9 mouse cellular contexts compared by ENCODE assay signal in genomic region chr10:81429092-81429491, GRCm38 (mm10). TPM values are rescaled to one million over a fixed set of nuclear protein-coding genes. Genes with fewer than 3 reads are reported as not detected.
DNase-seq lines count a peak whose midpoint lies in the region; ATAC-seq and TF ChIP-seq lines count a peak whose summit lies in the region.
"Had no signal": no experiment of that assay in that cellular context is flagged by ENCODE, and none has a peak within 500 bp of the region (broad histone marks: within the 10 kb centered on the region; RNA-seq: fewer than 3 reads in every experiment).

No protein-coding gene starts in this region.

- H3K4me2 ChIP-seq in hindbrain, embryonic 14.5 days (replicated peaks), result peak overlapping the region; percentile 88
- H3K4me2 ChIP-seq in liver, embryonic 16.5 days (ENCODE audit: low read depth, low read length), result peak overlapping the region; percentile 93; the same call in 1 of the 2 replicates

- no peak overlapping the region for H3K4me3 ChIP-seq in kidney, adult 2 months (ENCODE audit: insufficient read depth, low read depth, low read length)
- peak overlapping the region; percentile 14 to 32; a peak in 2 of 4 replicates for H3K4me3 ChIP-seq in MEL (ENCODE audit: control insufficient read depth in 1 of 2, insufficient read depth in 1 of 2, low read depth in 2 of 2, low read length in 2 of 2)
- peak overlapping the region; percentile 80 for H3K4me3 ChIP-seq in hindbrain, embryonic 14.5 days (replicated peaks; ENCODE audit: low read length)
- H3K4me3 ChIP-seq in liver, embryonic 16.5 days (ENCODE audit: low read depth, low read length), result no peak overlapping the region

- 54% methylated on average over 2 of the region's 2 CpGs for WGBS in kidney, adult 2 months
- WGBS in hindbrain, embryonic 14.5 days, result 16% methylated on average over 2 of the region's 2 CpGs
- 17% methylated on average over 2 of the region's 2 CpGs for WGBS in liver, embryonic 16.5 days (ENCODE audit: insufficient replicate concordance)

- TF ChIP-seq RAD21 in MEL (IDR thresholded peaks at IDR 0.05; ENCODE audit: low read depth, low read length), result no peak

- no peak for TF ChIP-seq POLR2A in kidney, adult 2 months (IDR thresholded peaks at IDR 0.05; ENCODE audit: low read depth, low read length)
- no peak for TF ChIP-seq POLR2A in MEL (IDR thresholded peaks at IDR 0.05; ENCODE audit: control insufficient read depth in 1 of 2, insufficient read depth in 1 of 2, low read depth in 1 of 2, low read length in 2 of 2, poor library complexity in 1 of 2)

- TF ChIP-seq EP300 in MEL (IDR thresholded peaks at IDR 0.05; ENCODE audit: low read depth in 1 of 2, low read length in 2 of 2), result no peak

- peaks cover 7% of the 10 kb centered on the region for H3K79me2 ChIP-seq in MEL (ENCODE audit: control insufficient read depth, insufficient read depth, low read length, poor library complexity)

- no peak for TF ChIP-seq CTCF in kidney, adult 2 months (conservative IDR thresholded peaks at IDR 0.05; ENCODE audit: insufficient read depth, insufficient read length, low read depth, low read length)
- no peak for TF ChIP-seq CTCF in MEL (IDR thresholded peaks at IDR 0.05 in 2 of 3, conservative IDR thresholded peaks at IDR 0.05 in 1 of 3; ENCODE audit: control insufficient read depth in 1 of 3, insufficient read depth in 1 of 3, low read depth in 2 of 3, low read length in 3 of 3, poor library complexity in 1 of 3, severe bottlenecking in 1 of 3)

- ATAC-seq in hindbrain, embryonic 14.5 days (ENCODE audit: low FRiP score), result no peak
- ATAC-seq in liver, embryonic 16.5 days (ENCODE audit: low read depth), result no peak

- DNase-seq in kidney, adult 2 months, result no peak
- DNase-seq in kidney, adult 11 months, result no peak
- DNase-seq in MEL (ENCODE audit: low read depth, low spot score), result no peak
- peak; percentile 10 to 19 for DNase-seq in cerebellum, postnatal 36 days
- no peak for DNase-seq in hindbrain, embryonic 14.5 days (ENCODE audit: low spot score)
- DNase-seq in testis, postnatal 10 days (ENCODE audit: low spot score), result peak; percentile 41
- no peak for DNase-seq in frontal cortex, postnatal 10 days (ENCODE audit: low spot score in 2 of 2)

- no peaks in the 10 kb centered on the region for H3K9me3 ChIP-seq in MEL (replicated peaks; ENCODE audit: insufficient read depth, low read length)
- no peaks in the 10 kb centered on the region for H3K9me3 ChIP-seq in hindbrain, embryonic 14.5 days (ENCODE audit: control insufficient read depth, low read length)
- H3K9me3 ChIP-seq in liver, embryonic 16.5 days (replicated peaks; ENCODE audit: control insufficient read depth, low read length), result no peaks in the 10 kb centered on the region
- H3K9me3 ChIP-seq: midbrain, embryonic 12.5 days had no signal

- H3K4me1 ChIP-seq in kidney, adult 2 months (ENCODE audit: control insufficient read depth, insufficient read depth, low read length), result peaks cover 41% of the 10 kb centered on the region
- peaks cover 0 to 17% of the 10 kb centered on the region in 2 experiments; a peak in 2 of 4 replicates for H3K4me1 ChIP-seq in MEL (ENCODE audit: control insufficient read depth in 1 of 2, insufficient read depth in 2 of 2, low read length in 2 of 2)
- peaks cover 41% of the 10 kb centered on the region for H3K4me1 ChIP-seq in hindbrain, embryonic 14.5 days (replicated peaks; ENCODE audit: control insufficient read depth, insufficient read depth, low read length)
- peaks cover 33% of the 10 kb centered on the region for H3K4me1 ChIP-seq in liver, embryonic 16.5 days (ENCODE audit: control insufficient read depth, low read depth, low read length)

- no peaks in the 10 kb centered on the region for H3K36me3 ChIP-seq in kidney, adult 2 months (ENCODE audit: control insufficient read depth, insufficient read depth, low read length)
- peaks cover 0 to 3% of the 10 kb centered on the region in 2 experiments; a peak in 1 of 4 replicates for H3K36me3 ChIP-seq in MEL (ENCODE audit: control insufficient read depth in 1 of 2, insufficient read depth in 2 of 2, low read length in 2 of 2)
- no peaks in the 10 kb centered on the region for H3K36me3 ChIP-seq in hindbrain, embryonic 14.5 days (replicated peaks; ENCODE audit: control insufficient read depth, insufficient read depth)
- H3K36me3 ChIP-seq in liver, embryonic 16.5 days (ENCODE audit: control insufficient read depth, insufficient read depth), result no peaks in the 10 kb centered on the region
- H3K36me3 ChIP-seq: midbrain, embryonic 12.5 days had no signal

- H3K27me3 ChIP-seq in kidney, adult 2 months (replicated peaks; ENCODE audit: control insufficient read depth, insufficient read depth, low read length), result no peaks in the 10 kb centered on the region
- H3K27me3 ChIP-seq in MEL (ENCODE audit: control insufficient read depth in 1 of 2, insufficient read depth in 2 of 2, low read length in 2 of 2), result no peaks in the 10 kb centered on the region
- peaks cover 40% of the 10 kb centered on the region for H3K27me3 ChIP-seq in hindbrain, embryonic 14.5 days (ENCODE audit: control insufficient read depth, insufficient read depth, low read length)
- H3K27me3 ChIP-seq in liver, embryonic 16.5 days (ENCODE audit: control insufficient read depth, insufficient read depth, low read depth, low read length), result peaks cover 77% of the 10 kb centered on the region

- peak overlapping the region; percentile 98 for H3K27ac ChIP-seq in kidney, adult 2 months (ENCODE audit: insufficient read depth, low read depth, low read length)
- no peak overlapping the region for H3K27ac ChIP-seq in MEL (ENCODE audit: control insufficient read depth, low read depth, low read length)
- no peak overlapping the region for H3K27ac ChIP-seq in hindbrain, embryonic 14.5 days
- no peak overlapping the region for H3K27ac ChIP-seq in liver, embryonic 16.5 days (ENCODE audit: low read length)

- H3K9ac ChIP-seq in MEL (ENCODE audit: control insufficient read depth, low read depth, low read length, poor library complexity, severe bottlenecking), result no peak overlapping the region
- no peak overlapping the region for H3K9ac ChIP-seq in hindbrain, embryonic 14.5 days
- no peak overlapping the region for H3K9ac ChIP-seq in liver, embryonic 16.5 days (ENCODE audit: low read depth, low read length)

TF ChIP-seq in MEL, 35 proteins besides CTCF, POLR2A, EP300 and RAD21 (continues in another document):
- TF ChIP-seq MYB (IDR thresholded peaks at IDR 0.05; ENCODE audit: low read depth, low read length) (no peak), ELF1 (IDR thresholded peaks at IDR 0.05; ENCODE audit: low read depth, low read length) (no peak), KAT2A (conservative IDR thresholded peaks at IDR 0.05; ENCODE audit: low read depth, low read length) (no peak), TBP (IDR thresholded peaks at IDR 0.05; ENCODE audit: low read depth, low read length) (no peak), BHLHE40 (IDR thresholded peaks at IDR 0.05; ENCODE audit: borderline replicate concordance, low read depth, low read length) (no peak), ZKSCAN1 (IDR thresholded peaks at IDR 0.05; ENCODE audit: low read depth, low read length) (no peak), NELFE (IDR thresholded peaks at IDR 0.05; ENCODE audit: low read depth, low read length) (no peak), GABPA (IDR thresholded peaks at IDR 0.05; ENCODE audit: low read depth, low read length) (no peak), RCOR1 (IDR thresholded peaks at IDR 0.05; ENCODE audit: low read depth, low read length) (no peak), MAX (IDR thresholded peaks at IDR 0.05; ENCODE audit: low read length) (no peak), USF1 (IDR thresholded peaks at IDR 0.05; ENCODE audit: low read depth, low read length) (no peak)

RNA-seq across cellular contexts. Expression of gene Nfic, which starts 26.3 kb away (rescaled TPM):
- polyA plus RNA-seq in kidney, adult 2 months (2012; rRNA removed), result 64.7 and 82.5 TPM in 2 replicates
- total RNA-seq in MEL (2012; rRNA removed), result 2.0 and 3.6 TPM in 2 replicates
- 1 to 10 TPM in 1 of 2 experiments, not detected in 1; 9.7 TPM for polyA plus RNA-seq in MEL (2012; ENCODE audit: insufficient read depth in 1 of 2, insufficient read length in 2 of 2, low read depth in 1 of 2, low replicate concordance in 2 of 2, missing spikeins in 1 of 2)
- 17.3 and 25.8 TPM in 2 replicates for polyA plus RNA-seq in hindbrain, embryonic 14.5 days (2014; fragmentation: Nextera tagmentation; extraction: Ambion mirVana)
- polyA plus RNA-seq in liver, embryonic 16.5 days (2015; fragmentation: Nextera tagmentation; extraction: Ambion mirVana), result 10.2 and 12.0 TPM in 2 replicates

RNA-seq across cellular contexts. Expression of gene Smim24, which starts 36.2 kb away (rescaled TPM):
- 693 and 694 TPM in 2 replicates for polyA plus RNA-seq in kidney, adult 2 months (2012; rRNA removed)
- 6.5 and 6.7 TPM in 2 replicates for total RNA-seq in MEL (2012; rRNA removed)
- polyA plus RNA-seq in MEL (2012; ENCODE audit: insufficient read depth in 1 of 2, insufficient read length in 2 of 2, low read depth in 1 of 2, low replicate concordance in 2 of 2, missing spikeins in 1 of 2), result 10 to 100 TPM in 1 of 2 experiments, not detected in 1; 29.5 TPM
- polyA plus RNA-seq in hindbrain, embryonic 14.5 days (2014; fragmentation: Nextera tagmentation; extraction: Ambion mirVana), result 0.84 and 1.3 TPM in 2 replicates
- 1.7 and 4.1 TPM in 2 replicates for polyA plus RNA-seq in liver, embryonic 16.5 days (2015; fragmentation: Nextera tagmentation; extraction: Ambion mirVana)

RNA-seq across cellular contexts. Expression of gene Gm48552, which starts 40.3 kb away (rescaled TPM):
- polyA plus RNA-seq in kidney, adult 2 months (2012; rRNA removed), result 1.0 and 2.8 TPM in 2 replicates
- total RNA-seq in MEL (2012; rRNA removed), result 0.49 and 0.89 TPM in 2 replicates
- 1 to 10 TPM in 1 of 2 experiments, not detected in 1; 1.2 TPM for polyA plus RNA-seq in MEL (2012; ENCODE audit: insufficient read depth in 1 of 2, insufficient read length in 2 of 2, low read depth in 1 of 2, low replicate concordance in 2 of 2, missing spikeins in 1 of 2)
- polyA plus RNA-seq in hindbrain, embryonic 14.5 days (2014; fragmentation: Nextera tagmentation; extraction: Ambion mirVana), result 1.9 and 2.2 TPM in 2 replicates
- polyA plus RNA-seq in liver, embryonic 16.5 days (2015; fragmentation: Nextera tagmentation; extraction: Ambion mirVana), result 0.44 and 0.48 TPM in 2 replicates

RNA-seq across cellular contexts. Expression of gene Gm48551, which starts 44.8 kb away (rescaled TPM):
- 2.1 and 2.3 TPM in 2 replicates for polyA plus RNA-seq in kidney, adult 2 months (2012; rRNA removed)
- total RNA-seq in MEL (2012; rRNA removed), result 0.46 and 0.62 TPM in 2 replicates
- 1 to 10 TPM in 1 of 2 experiments, not detected in 1; 2.6 TPM for polyA plus RNA-seq in MEL (2012; ENCODE audit: insufficient read depth in 1 of 2, insufficient read length in 2 of 2, low read depth in 1 of 2, low replicate concordance in 2 of 2, missing spikeins in 1 of 2)
- polyA plus RNA-seq in hindbrain, embryonic 14.5 days (2014; fragmentation: Nextera tagmentation; extraction: Ambion mirVana), result 5.5 and 5.7 TPM in 2 replicates
- polyA plus RNA-seq in liver, embryonic 16.5 days (2015; fragmentation: Nextera tagmentation; extraction: Ambion mirVana), result 0.54 and 0.55 TPM in 2 replicates

RNA-seq across cellular contexts. Expression of gene Dohh, which starts 44.9 kb away (rescaled TPM):
- 60.6 and 79.8 TPM in 2 replicates for polyA plus RNA-seq in kidney, adult 2 months (2012; rRNA removed)
- 153 and 157 TPM in 2 replicates for total RNA-seq in MEL (2012; rRNA removed)
- polyA plus RNA-seq in MEL (2012; ENCODE audit: insufficient read depth in 1 of 2, insufficient read length in 2 of 2, low read depth in 1 of 2, low replicate concordance in 2 of 2, missing spikeins in 1 of 2), result 100 to 1,000 TPM in 1 of 2 experiments, not detected in 1; 145 TPM
- 68.9 TPM in 2 replicates for polyA plus RNA-seq in hindbrain, embryonic 14.5 days (2014; fragmentation: Nextera tagmentation; extraction: Ambion mirVana)
- polyA plus RNA-seq in liver, embryonic 16.5 days (2015; fragmentation: Nextera tagmentation; extraction: Ambion mirVana), result 46.3 and 48.3 TPM in 2 replicates

Comparison
In these comparisons a context has a peak if more than half of its experiments do, and no peak if none do; other contexts are left out.
1. DNase-seq: peak in cerebellum, postnatal 36 days (2 of 2) and testis, postnatal 10 days (single experiment); none in kidney, adult 2 months (single experiment), kidney, adult 11 months (single experiment), MEL (single experiment), hindbrain, embryonic 14.5 days (single experiment) and frontal cortex, postnatal 10 days (0 of 2).
2. H3K4me3 ChIP-seq: peak in MEL (2 of 2) and hindbrain, embryonic 14.5 days (single experiment); none in kidney, adult 2 months (single experiment) and liver, embryonic 16.5 days (single experiment).
3. RNA of gene Smim24, which starts 36.2 kb away (polyA plus RNA-seq): 693 to 694 TPM in kidney, adult 2 months; 29.5 TPM in MEL, 1.7 to 4.1 TPM in liver, embryonic 16.5 days and 0.84 to 1.3 TPM in hindbrain, embryonic 14.5 days; every median in the first group is over 10 times any median in the second.